Mouse (Mus musculus): ENCODE measurements around the gene Smim6.

DNA sequence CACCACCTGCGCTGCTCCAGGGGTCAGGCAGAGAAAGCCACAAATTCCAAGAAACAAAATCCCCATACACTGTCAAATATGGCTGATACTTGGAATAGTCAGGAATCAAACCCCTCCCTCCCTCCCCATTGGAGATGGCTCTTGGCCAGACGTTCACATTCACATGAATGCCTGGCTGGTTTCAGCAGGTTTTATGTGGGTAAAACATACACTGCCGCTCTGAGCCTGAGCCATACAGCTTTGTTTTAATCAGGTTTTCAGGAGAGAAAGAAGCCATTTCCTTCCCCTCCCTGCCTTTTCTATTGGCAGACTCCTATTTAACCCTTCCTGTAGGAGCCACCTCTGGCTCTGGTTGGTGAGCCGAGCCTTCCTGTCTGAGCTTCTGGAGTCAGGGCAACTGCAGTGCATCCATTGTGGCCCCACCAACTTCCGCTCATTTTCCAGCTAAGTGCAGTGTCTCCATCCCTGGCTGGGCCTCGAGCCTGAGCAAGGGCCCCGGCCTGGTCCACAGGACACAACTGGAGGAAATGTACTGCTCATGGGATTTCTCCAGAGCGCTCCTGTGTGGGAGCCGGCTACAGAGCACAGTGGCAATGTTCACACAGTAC is 34.5 kb downstream of the Smim6 start:
- no peak for TF ChIP-seq POLR2A (IDR thresholded peaks at IDR 0.05; ENCODE audit: borderline replicate concordance, control insufficient read depth, low read depth, low read length)
- no peak for TF ChIP-seq CTCF (IDR thresholded peaks at IDR 0.05; ENCODE audit: control insufficient read depth, insufficient read depth, low read length)
